Mouse (Mus musculus) C2C12 (cell line): ENCODE measurements around the gene Trim41. TPM values are rescaled to one million over a fixed set of nuclear protein-coding genes. Genes with fewer than 3 reads are reported as not detected.
"Not testable (repeated sequence)": the region's sequence is repeated elsewhere in the genome, so short reads cannot be mapped to it uniquely, and the experiment has no call there.

Experiments
- H3K27me3 ChIP-seq: one replicate; pipeline ENCODE4 v1.6.1; 2011; ENCODE audit not compliant: control insufficient read depth, insufficient read depth, insufficient read length
- H3K36me3 ChIP-seq: one replicate; pipeline ENCODE4 v1.6.1; 2011; ENCODE audit not compliant: control insufficient read depth, insufficient read depth
- H3K4me3 ChIP-seq: one replicate; pipeline ENCODE4 v1.5.1; 2011; ENCODE audit warnings: mild to moderate bottlenecking, control low read depth; ENCODE audit not compliant: poor library complexity, insufficient read depth, severe bottlenecking
- H3K79me2 ChIP-seq: one replicate; pipeline ENCODE4 v1.6.1; 2011; ENCODE audit not compliant: control insufficient read depth, insufficient read depth
- H3K79me3 ChIP-seq: one replicate; pipeline ENCODE4 v1.6.1; 2011; ENCODE audit warnings: low read depth, control low read depth
- H3ac ChIP-seq: one replicate; pipeline ENCODE3; 2011; ENCODE audit warnings: low read depth; ENCODE audit not compliant: control insufficient read depth, insufficient read length
- CEBPB ChIP-seq: IDR thresholded peaks from one replicate; pipeline ENCODE4 v1.6.1; 2011; ENCODE audit warnings: low read depth, mild to moderate bottlenecking, control low read depth, moderate library complexity
- CTCF ChIP-seq: IDR thresholded peaks from one replicate; pipeline ENCODE4 v1.5.1; 2011; ENCODE audit not compliant: control insufficient read depth, insufficient read depth, insufficient read length
- FOSL1 ChIP-seq: IDR thresholded peaks from one replicate; pipeline ENCODE4 v1.8.0; 2011; ENCODE audit warnings: mild to moderate bottlenecking, low read length; ENCODE audit not compliant: poor library complexity, insufficient read depth, severe bottlenecking
- MAX ChIP-seq: IDR thresholded peaks from one replicate; pipeline ENCODE4 v1.6.1; 2011; ENCODE audit warnings: mild to moderate bottlenecking, control low read depth
- MYOD1 ChIP-seq: IDR thresholded peaks from one replicate; pipeline ENCODE4 v1.6.1; 2011; ENCODE audit warnings: low read depth; ENCODE audit not compliant: control insufficient read depth, insufficient read length
- MYOG ChIP-seq: IDR thresholded peaks from one replicate; pipeline ENCODE4 v1.6.1; 2011; ENCODE audit not compliant: control insufficient read depth, insufficient read length; ENCODE audit errors: extremely low read depth
- USF1 ChIP-seq: IDR thresholded peaks from one replicate; pipeline ENCODE4 v1.6.1; 2011; ENCODE audit warnings: low read depth, mild to moderate bottlenecking, control low read depth, moderate library complexity
- polyA plus RNA-seq: library from polyadenylated mRNA; unstranded; fragments of >200 nt; fragmentation: generic; extraction: Trizol; gene quantifications from one replicate; pipeline ENCODE4 v1.2.1, GENCODE M21; 2012; ENCODE audit warnings: missing spikeins

Trim41 gene
- polyA plus RNA-seq, 1 experiment = 24.4 TPM

DNA sequence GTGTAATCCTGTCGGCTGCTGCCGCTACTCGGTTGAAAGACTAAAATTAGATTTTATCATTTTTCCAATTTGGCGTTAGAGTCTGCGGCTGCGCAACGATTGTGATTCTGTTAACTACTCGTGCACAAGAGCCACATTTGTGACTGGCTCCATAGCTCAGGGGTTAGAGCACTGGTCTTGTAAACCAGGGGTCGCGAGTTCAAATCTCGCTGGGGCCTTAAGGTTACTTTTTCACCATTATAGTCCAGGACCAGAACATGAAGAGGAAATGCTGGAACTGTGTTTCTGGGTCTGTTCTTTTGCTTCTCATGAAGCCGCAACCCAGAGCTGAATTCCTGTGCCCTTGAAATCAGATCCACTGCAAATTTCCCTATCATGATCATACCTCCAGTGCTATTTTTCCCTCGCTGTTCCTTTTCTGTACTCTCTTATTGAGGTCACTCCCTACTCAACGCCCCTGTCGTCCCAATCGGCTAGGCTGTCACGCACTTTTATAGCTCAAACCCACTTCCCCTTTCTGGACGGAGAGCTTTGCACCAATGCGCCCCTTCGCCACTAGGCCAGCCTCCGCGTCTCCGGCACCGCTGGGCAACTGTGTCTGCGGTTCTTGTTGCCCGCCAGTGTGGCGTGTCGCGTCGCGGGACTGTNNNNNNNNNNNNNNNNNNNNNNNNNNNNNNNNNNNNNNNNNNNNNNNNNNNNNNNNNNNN is 36.5 kb upstream of the Trim41 start:
- Histone ChIP-seq H3K79me3 (no peaks in the 10 kb centered on the region), H3K79me2 (no peaks in the 10 kb centered on the region), H3K4me3 (peak overlapping the region; percentile 43), H3K36me3 (no peaks in the 10 kb centered on the region), H3K27me3 (no peaks in the 10 kb centered on the region), H3ac (peak overlapping the region; percentile 73)
- TF ChIP-seq FOSL1 (no peak), MAX (no peak), CEBPB (peak; percentile 48)

DNA sequence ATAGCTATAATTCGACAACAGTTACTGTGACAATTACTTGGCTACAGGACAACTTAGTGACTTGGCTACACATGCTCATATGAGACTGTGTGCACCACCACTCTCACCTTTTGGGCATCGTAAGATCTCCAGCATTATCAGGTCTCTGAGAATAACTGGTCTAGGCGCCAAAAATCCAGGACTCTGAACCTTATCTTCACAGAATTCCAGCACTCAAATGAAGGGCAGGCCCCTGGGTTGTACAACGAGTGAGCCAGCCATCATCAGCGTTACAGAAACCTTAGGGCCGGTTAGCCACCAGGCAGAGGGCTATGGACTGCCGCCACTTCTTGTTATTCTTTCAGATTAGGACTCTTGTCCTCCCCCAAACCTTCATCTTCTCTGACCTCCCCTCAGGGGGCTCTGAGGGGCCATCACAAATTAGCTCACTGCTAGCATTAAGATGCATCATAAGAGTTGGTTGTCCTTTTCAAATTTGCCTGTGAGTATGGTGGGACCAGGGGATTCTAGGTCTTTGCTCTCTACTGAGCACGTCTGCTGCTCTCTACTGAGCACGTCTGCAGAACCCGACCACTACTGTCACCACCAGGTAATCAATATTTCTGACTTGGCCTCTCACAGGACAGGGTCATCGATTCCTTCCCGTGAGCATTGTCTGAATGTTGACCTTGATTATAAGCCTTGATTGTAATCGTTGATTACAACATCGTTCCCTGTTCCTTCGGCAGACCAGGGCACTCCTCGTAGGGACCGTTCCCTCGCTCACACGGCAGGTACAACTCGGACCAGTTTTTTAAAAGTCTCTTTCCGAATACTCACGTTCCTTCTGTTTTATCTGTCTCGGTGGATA is 35.7 kb upstream of the Trim41 start:
- TF ChIP-seq USF1 (no peak), MAX (no peak), MYOG (no peak), MYOD1 (no peak), CEBPB (no peak)
- no peaks in the 10 kb centered on the region for H3K27me3 ChIP-seq
- H3K36me3 ChIP-seq = no peaks in the 10 kb centered on the region
- H3ac ChIP-seq = peak overlapping the region; percentile 56
- no peaks in the 10 kb centered on the region for H3K79me3 ChIP-seq
- no peaks in the 10 kb centered on the region for H3K79me2 ChIP-seq
- H3K4me3 ChIP-seq = peak overlapping the region; percentile 43

DNA sequence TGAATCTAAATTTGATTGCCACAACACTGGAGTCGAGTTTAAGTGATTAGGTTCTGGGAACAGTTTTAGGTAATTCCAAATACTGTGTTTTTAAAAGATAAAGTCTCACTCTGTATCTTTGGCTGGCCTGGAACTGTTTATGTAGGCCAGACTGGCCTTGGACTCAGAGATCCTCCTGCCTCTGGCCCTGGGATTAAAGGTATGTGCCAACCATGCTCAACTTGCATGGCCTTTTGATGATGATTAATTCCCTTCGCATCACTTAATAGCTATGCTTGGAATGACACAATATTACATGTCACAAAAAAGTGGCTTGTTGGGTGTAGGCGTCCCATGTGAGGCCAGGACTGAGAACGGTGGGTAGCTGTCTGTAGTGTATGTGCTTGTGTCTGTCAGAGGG is 35.0 kb upstream of the Trim41 start:
- H3K4me3 ChIP-seq = no peak overlapping the region
- H3K27me3 ChIP-seq = no peaks in the 10 kb centered on the region
- TF ChIP-seq MAX = no peak
- TF ChIP-seq CEBPB = no peak
- TF ChIP-seq MYOD1 = no peak
- TF ChIP-seq MYOG = no peak
- TF ChIP-seq FOSL1 = no peak
- TF ChIP-seq USF1 = no peak
- TF ChIP-seq CTCF = no peak
- H3K36me3 ChIP-seq = no peaks in the 10 kb centered on the region
- H3K79me3 ChIP-seq = no peaks in the 10 kb centered on the region
- H3K79me2 ChIP-seq = no peaks in the 10 kb centered on the region
- no peak overlapping the region for H3ac ChIP-seq

DNA sequence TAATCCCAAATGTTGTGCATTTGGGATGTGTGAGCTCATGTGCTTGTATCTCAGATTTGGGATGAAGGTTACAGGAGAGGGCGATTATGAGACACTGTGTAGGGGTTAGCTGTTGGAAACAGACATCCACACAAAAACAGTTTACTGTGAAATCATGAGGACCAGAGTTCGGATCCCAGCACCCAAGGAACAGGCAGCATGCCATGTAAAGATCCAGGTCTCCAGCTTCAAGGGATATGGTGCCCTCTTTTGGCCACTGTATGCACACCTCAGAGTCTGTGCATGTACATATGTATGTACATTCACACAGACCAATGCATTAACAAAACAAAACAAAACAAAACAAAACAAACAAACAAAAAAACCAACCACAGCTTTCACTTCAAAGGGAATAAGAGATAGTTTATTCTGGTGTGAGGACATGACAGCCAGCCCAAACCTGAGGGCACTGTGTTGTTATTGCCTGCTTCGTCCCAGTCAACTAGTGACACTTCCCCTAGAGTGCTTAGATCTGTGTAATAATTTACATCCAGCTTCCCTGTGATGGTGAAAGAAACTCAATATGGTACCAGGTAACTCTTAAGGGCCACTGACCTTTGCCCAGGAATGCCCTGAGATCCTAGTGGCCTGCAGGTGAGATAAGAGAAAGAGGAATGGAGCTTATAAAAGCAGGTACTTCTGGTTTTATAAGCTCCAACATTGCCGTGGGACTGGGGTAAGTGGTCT is 34.3 kb upstream of the Trim41 start:
- TF ChIP-seq CEBPB = no peak
- TF ChIP-seq MAX = peak; percentile 25
- no peaks in the 10 kb centered on the region for H3K36me3 ChIP-seq
- H3K79me2 ChIP-seq = no peaks in the 10 kb centered on the region
- no peak overlapping the region for H3K4me3 ChIP-seq
- no peaks in the 10 kb centered on the region for H3K27me3 ChIP-seq
- H3ac ChIP-seq = no peak overlapping the region
- no peaks in the 10 kb centered on the region for H3K79me3 ChIP-seq

DNA sequence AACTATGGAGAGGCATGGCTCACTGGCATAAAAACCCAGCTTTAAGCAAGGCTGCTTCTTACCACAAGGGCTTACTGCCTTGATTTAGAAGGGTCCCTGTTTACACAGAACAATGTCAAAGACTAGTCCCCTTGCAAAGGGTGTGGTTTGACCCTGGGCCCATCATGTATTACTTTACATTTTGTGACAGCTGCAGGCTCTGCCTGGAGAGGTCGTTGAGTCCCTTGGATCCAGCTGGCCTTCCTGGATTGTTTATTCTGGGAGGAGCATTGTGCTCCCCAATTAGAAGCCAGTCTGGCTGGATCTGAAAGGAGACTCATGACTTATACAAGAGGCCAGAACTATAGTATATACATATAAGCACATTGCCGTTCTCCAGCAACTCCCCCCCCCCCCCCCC is 33.1 kb upstream of the Trim41 start:
- no peak for TF ChIP-seq MYOG
- TF ChIP-seq CEBPB = no peak
- TF ChIP-seq USF1 = no peak
- TF ChIP-seq FOSL1 = no peak
- no peak for TF ChIP-seq CTCF
- no peak for TF ChIP-seq MAX
- TF ChIP-seq MYOD1 = no peak
- Histone ChIP-seq H3ac (no peak overlapping the region), H3K79me2 (no peaks in the 10 kb centered on the region), H3K4me3 (no peak overlapping the region), H3K27me3 (no peaks in the 10 kb centered on the region), H3K79me3 (no peaks in the 10 kb centered on the region), H3K36me3 (no peaks in the 10 kb centered on the region)

DNA sequence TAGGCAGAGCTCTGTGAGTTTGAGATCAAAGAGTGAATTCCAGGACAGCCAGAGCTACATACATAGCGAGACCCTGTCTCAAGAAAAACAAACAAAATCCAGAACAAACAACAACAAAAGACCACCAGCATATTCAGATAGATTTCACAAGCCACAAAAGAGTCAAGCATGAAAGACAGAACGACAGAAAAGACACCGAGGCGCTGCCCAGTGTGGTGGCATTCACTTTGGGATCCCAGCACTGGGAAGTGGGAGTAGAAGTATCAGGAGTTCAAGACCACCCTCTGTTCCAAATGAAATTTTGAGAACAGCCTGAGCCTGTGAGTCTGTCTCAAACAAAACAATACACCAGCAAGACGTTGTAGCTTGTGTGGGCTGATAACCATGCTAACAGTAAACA is 29.7 kb upstream of the Trim41 start:
- no peaks in the 10 kb centered on the region for H3K79me2 ChIP-seq
- H3ac ChIP-seq = no peak overlapping the region
- H3K36me3 ChIP-seq = no peaks in the 10 kb centered on the region
- H3K27me3 ChIP-seq = no peaks in the 10 kb centered on the region
- TF ChIP-seq FOSL1 (no peak), CEBPB (no peak), MYOD1 (no peak), CTCF (no peak), MYOG (no peak), MAX (no peak), USF1 (no peak)
- H3K79me3 ChIP-seq = no peaks in the 10 kb centered on the region
- H3K4me3 ChIP-seq = no peak overlapping the region

DNA sequence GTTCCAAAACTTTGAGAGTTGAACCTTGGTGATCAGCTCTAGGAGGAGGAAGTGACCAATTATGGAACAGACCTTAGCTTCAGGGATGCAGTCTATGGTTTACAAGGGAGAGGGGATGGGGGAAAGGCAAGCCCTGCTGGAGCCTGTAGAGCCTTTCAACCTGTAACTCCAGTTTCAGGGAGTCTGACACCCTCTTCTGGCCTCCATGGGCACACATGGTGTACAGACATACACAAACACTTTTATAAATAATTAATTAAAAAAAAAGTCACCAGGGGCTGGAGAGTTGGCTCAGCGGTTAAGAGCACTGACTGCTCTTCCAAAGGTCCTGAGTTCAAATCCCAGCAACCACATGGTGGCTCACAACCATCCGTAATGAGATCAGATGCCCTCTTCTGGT is 29.2 kb upstream of the Trim41 start:
- not testable (repeated sequence) for H3K36me3 ChIP-seq, H3K4me3 ChIP-seq, H3K79me3 ChIP-seq, H3K27me3 ChIP-seq, H3ac ChIP-seq, H3K79me2 ChIP-seq
